Mouse (Mus musculus) spleen, postnatal 14 days (tissue): ENCODE results near the gene Ostm1.

Experiments
- DNase-seq, 2 experiments: peaks; one replicate each; pipeline ENCODE4 v3.0.0; 2021 to 2022; ENCODE audit warnings: low spot score in 2 of 2

Gene Ostm1

GRCm38 (mm10) chr10:42630596-42631355 is 47.2 kb downstream of the Ostm1 start:
- DNase-seq: no peak

DNA sequence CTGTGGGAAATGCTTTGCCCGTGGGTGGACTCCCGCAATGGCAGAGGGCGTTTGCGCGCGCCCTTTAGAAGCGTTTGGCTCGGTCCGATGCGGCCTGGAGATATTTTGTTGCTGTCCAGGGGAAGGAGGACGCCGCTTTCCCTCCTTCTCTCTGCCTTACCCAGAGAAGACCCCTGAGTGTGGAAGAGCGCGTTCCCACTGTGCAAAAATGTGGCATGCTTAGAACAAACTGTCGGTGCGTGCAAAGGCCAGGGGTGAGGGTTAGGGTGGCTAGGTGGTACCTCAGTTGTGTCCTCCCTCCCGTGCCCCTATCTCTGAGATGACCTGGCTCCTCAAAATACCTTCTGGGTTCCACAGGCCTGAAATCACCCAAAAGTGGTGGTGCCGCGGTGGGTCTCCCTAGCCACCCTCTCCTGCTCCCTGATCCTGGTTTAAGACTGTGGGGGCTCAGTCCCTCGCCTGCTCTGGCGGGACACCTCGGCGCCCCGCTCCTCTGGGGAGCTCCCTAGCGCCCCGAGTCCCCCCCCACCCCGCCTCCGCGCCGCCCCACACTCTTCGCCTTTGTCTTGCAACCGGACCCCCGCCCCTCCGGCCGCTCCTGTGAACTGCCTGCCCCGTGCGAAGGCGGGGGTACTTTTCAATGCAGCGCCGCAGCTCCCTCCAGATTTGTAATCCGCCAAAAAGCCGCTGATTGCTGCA is 48.3 kb downstream of the Ostm1 start:
- DNase-seq: no peak

DNA sequence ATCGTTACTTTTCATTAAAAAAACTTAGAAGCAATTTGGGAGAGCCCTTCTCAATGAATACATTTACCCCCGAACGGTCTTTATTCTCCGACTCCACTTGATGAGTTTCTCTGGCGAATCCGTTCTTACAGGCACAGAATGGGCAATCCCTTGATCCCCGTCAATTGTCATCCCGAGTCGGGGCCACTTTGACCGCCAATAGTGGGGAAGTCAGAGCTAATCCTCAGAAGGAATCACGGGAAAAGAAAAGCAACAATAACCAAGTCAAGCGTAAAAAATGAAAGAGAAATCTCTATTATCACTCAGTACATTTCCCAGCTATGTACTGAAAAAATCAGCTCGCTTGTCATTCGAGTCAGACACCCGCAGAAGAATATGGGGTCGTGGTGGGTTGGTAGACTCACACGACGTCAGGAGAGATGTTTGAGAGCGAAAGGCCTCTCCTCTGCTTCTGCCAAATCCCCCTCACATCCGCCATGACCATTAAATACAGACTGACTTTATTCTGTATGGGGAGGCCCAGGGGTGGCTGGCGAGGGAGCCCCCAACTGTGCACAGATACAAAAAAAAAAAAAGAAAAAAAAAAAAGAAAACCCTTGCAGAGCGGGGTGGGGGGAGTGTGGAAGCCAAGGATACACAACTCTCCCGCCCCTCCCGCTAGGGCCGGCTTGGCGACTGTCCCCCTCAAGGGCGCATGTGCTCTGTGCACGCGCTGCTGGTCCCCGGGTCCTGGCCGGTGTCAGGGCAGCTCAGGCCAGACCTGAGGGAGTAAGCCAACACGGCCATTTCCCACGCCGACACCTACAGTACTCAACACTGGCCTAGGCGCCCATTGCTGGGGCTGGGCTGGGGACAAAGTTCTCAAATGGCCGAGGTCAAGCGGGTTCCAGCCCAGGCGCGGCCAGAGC is 49.1 kb downstream of the Ostm1 start:
- no peak for DNase-seq

GRCm38 (mm10) chr10:42633361-42634121 is 49.9 kb downstream of the Ostm1 start:
- DNase-seq: no peak

GRCm38 (mm10) chr10:42634122-42634720 is 50.6 kb downstream of the Ostm1 start:
- DNase-seq: no peak

- DNase-seq: no peak
Measured at GRCm38 (mm10) chr10:42635046-42635445, 51.4 kb downstream of the Ostm1 start.

- no peak for DNase-seq
Measured at GRCm38 (mm10) chr10:42635566-42636359, 52.1 kb downstream of the Ostm1 start.

DNA sequence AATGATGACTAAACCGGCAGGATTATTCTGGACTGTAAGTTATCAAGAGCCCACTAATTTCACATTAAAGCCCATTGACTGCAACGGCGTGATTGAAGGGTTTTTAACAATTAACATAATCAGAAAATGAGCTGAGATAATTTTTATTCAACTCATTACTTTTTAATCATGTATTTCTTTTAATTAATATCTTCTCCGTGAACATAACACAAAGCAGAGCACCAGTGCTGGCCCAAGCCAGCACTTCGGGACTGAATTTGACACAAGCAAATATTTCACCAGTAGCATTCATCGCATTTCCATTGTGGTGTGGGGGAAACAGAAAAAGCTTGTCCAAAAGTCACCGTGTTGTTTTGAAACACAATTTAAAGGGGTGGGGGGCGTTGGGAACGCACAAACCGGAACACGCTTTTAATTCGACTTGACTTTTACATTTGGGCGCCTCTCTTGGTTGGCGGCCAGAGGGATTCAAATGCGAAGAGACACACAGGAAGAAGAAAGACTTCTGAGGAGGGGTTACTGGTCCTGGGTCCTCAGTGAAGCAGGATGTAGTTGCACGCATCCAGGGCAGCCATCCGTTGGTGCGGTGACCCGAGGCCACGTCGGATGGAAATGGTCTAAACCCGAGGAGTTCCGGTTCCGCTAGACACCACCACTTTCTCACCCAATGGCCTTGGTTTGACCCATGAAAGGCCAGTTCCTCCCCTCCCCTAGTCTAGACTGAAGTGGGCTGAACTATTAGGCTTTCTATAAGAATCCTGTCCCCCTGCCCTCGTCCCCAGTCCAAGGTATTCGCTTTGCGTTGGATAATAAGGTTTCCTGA is 52.9 kb downstream of the Ostm1 start:
- DNase-seq: no peak

GRCm38 (mm10) chr10:42637183-42637788 is 53.7 kb downstream of the Ostm1 start:
- DNase-seq: no peak

GRCm38 (mm10) chr10:42639856-42640255 is 56.2 kb downstream of the Ostm1 start:
- no peak for DNase-seq

DNA sequence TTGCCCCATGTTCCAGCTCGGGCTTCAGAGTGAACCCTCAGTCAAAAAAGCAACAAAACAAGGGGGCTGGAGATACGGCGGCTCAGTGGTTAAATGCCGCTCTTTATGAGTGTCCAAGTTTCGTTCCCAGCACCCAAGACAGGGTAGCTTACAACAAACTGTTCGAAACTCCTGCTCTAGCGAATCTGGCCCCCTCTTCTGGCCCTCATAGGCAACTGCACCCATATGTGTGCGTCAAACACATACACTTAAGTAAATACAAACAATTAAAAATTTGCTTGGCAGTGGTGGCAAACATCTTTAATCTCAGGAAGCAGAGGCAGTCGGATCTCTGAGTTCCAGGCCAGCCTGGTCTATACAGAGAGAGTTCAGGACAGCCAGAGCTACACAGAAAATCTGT is 60.0 kb downstream of the Ostm1 start:
- DNase-seq: no peak

- DNase-seq: no peak
Measured at GRCm38 (mm10) chr10:42646340-42646739, 62.7 kb downstream of the Ostm1 start.

GRCm38 (mm10) chr10:42661916-42662315 is 78.3 kb downstream of the Ostm1 start:
- no peak for DNase-seq

GRCm38 (mm10) chr10:42669970-42670369 is 86.3 kb downstream of the Ostm1 start:
- DNase-seq: no peak

GRCm38 (mm10) chr10:42672798-42673197 is 89.2 kb downstream of the Ostm1 start:
- DNase-seq: no peak

GRCm38 (mm10) chr10:42675571-42675970 is 91.9 kb downstream of the Ostm1 start:
- no peak for DNase-seq

- no peak for DNase-seq
Measured at GRCm38 (mm10) chr10:42678331-42678730, 94.7 kb downstream of the Ostm1 start.

GRCm38 (mm10) chr10:42678755-42679364 is 95.2 kb downstream of the Ostm1 start:
- peak; percentile 83 to 90 for DNase-seq
